Mouse (Mus musculus) lung, postnatal 0 days (tissue): Measurements from ENCODE around the gene Cldn7. TPM values are rescaled to one million over a fixed set of nuclear protein-coding genes. Genes with fewer than 3 reads are reported as not detected.

Source experiments
- ATAC-seq: fragments of 200-750 bp; cut with Nextera tagmentation; 2 replicates; pipeline ENCODE4 v1.8.0; 2017; ENCODE audit warnings: moderate library complexity
- DNase-seq: peaks from one replicate; pipeline ENCODE4 v3.0.0-alpha.2; 2016; ENCODE audit warnings: low spot score
- H3K27ac ChIP-seq: fragments of 300-500 bp; sonication (generic); 2 replicates; pipeline ENCODE4 v1.5.1; 2014; ENCODE audit warnings: antibody characterized with exemption, mild to moderate bottlenecking, low read length, mixed read lengths
- H3K27me3 ChIP-seq: fragments of 300-500 bp; sonication (generic); replicated peaks from 2 replicates; pipeline ENCODE4 v1.6.1; 2014; ENCODE audit warnings: low read length, mixed read lengths; ENCODE audit not compliant: insufficient read depth
- H3K36me3 ChIP-seq: fragments of 300-500 bp; sonication (generic); 2 replicates; pipeline ENCODE4 v1.6.1; 2014; ENCODE audit warnings: low read length, mixed read lengths; ENCODE audit not compliant: insufficient read depth
- H3K4me1 ChIP-seq: fragments of 300-500 bp; sonication (generic); 2 replicates; pipeline ENCODE4 v1.6.1; 2014; ENCODE audit warnings: antibody characterized with exemption, low read depth, low read length, mixed read lengths; ENCODE audit not compliant: insufficient read depth
- H3K4me2 ChIP-seq: fragments of 300-500 bp; sonication (generic); replicated peaks from 2 replicates; pipeline ENCODE4 v1.6.1; 2014; ENCODE audit warnings: low read depth, mild to moderate bottlenecking, low read length, moderate library complexity, mixed read lengths
- H3K4me3 ChIP-seq: fragments of 300-500 bp; sonication (generic); 2 replicates; pipeline ENCODE4 v1.5.1; 2014; ENCODE audit warnings: low read depth, low read length
- H3K9ac ChIP-seq: fragments of 300-500 bp; sonication (generic); replicated peaks from 2 replicates; pipeline ENCODE4 v1.6.1; 2014; ENCODE audit warnings: low read depth, mild to moderate bottlenecking
- H3K9me3 ChIP-seq: fragments of 300-500 bp; sonication (generic); 2 replicates; pipeline ENCODE4 v1.6.1; 2016; ENCODE audit warnings: low read length, mixed read lengths
- CTCF ChIP-seq: IDR thresholded peaks from 2 replicates; pipeline ENCODE4 v1.5.1; 2016; ENCODE audit warnings: antibody characterized with exemption, mild to moderate bottlenecking
- EP300 ChIP-seq: IDR thresholded peaks from 2 replicates; pipeline ENCODE4 v1.6.1; 2016; ENCODE audit warnings: antibody characterized with exemption, mild to moderate bottlenecking, control low read depth
- WGBS: fragments of 180-500 bp; shearing (Covaris S2); extraction: QIAGEN DNeasy Blood & Tissue Kit; methylation state at CpG from one replicate; pipeline ENCODE4 v1.1.7; 2014; 5-methylcytosine and 5-hydroxymethylcytosine counted together
- polyA plus RNA-seq: library from polyadenylated mRNA; unstranded; fragments of >200 nt; fragmentation: Nextera tagmentation; extraction: Ambion mirVana; gene quantifications from 2 replicates; pipeline ENCODE4 v1.2.1, GENCODE M21; 2015

The Cldn7 gene
- polyA plus RNA-seq, 1 experiment from 2014 or later, result 230 TPM

GRCm38 (mm10) chr11:70000396-70000898, 35.9 kb downstream of the Cldn7 start, which contains the start of gene Dvl2:
Gene Dvl2 (plus strand): TSS chr11:70000595.
- Histone ChIP-seq H3K9ac (peak within 1 kb of the TSS; percentile 59), H3K4me1 (peaks cover 16% of the 10 kb centered on the region), H3K9me3 (no peaks in the 10 kb centered on the region), H3K36me3 (0 out of 2 replicates have a peak, but pooled peaks cover 13% of the 10 kb centered on the region), H3K27ac (peak within 1 kb of the TSS; percentile 91), H3K27me3 (no peaks in the 10 kb centered on the region), H3K4me2 (peak within 1 kb of the TSS; percentile 94), H3K4me3 (peak within 1 kb of the TSS; percentile 79)
- WGBS, result under 1% methylated on average over 41 of the region's 48 CpGs
- peak; percentile 61 for ATAC-seq
- TF ChIP-seq CTCF, result no peak
- TF ChIP-seq EP300, result peak; percentile 21; the same call in 1 of the 2 replicates
- DNase-seq, result peak; percentile 99

- peaks cover 14% of the 10 kb centered on the region; the same call in 1 of the 2 replicates for H3K36me3 ChIP-seq
- 11% methylated on average over 8 of the region's 8 CpGs for WGBS
- DNase-seq, result no peak
- no peak for ATAC-seq
- peak overlapping the region; percentile 91 for H3K27ac ChIP-seq
- H3K4me1 ChIP-seq, result peaks cover 16% of the 10 kb centered on the region
- TF ChIP-seq EP300 (no peak), CTCF (no peak)
- peak overlapping the region; percentile 59 for H3K9ac ChIP-seq
- H3K9me3 ChIP-seq, result no peaks in the 10 kb centered on the region
- no peaks in the 10 kb centered on the region for H3K27me3 ChIP-seq
- H3K4me2 ChIP-seq, result peak overlapping the region; percentile 94
- H3K4me3 ChIP-seq, result peak overlapping the region; percentile 79
Measured at GRCm38 (mm10) chr11:70001159-70001558, 36.6 kb downstream of the Cldn7 start.

GRCm38 (mm10) chr11:70001865-70002264, 37.3 kb downstream of the Cldn7 start:
- peaks cover 21% of the 10 kb centered on the region; the same call in 1 of the 2 replicates for H3K36me3 ChIP-seq
- DNase-seq (peak; percentile 72), ATAC-seq (no peak)
- no peak overlapping the region for H3K9ac ChIP-seq
- TF ChIP-seq EP300 (no peak), CTCF (peak; percentile 78)
- no peak overlapping the region; the same call in 1 of the 2 replicates for H3K4me3 ChIP-seq
- no peak overlapping the region for H3K27ac ChIP-seq
- no peaks in the 10 kb centered on the region for H3K9me3 ChIP-seq
- H3K4me1 ChIP-seq, result peaks cover 16% of the 10 kb centered on the region
- no peaks in the 10 kb centered on the region for H3K27me3 ChIP-seq
- no peak overlapping the region; the same call in 1 of the 2 replicates for H3K4me2 ChIP-seq

- 85% methylated on average over 2 of the region's 2 CpGs for WGBS
- ATAC-seq, result no peak
Measured at GRCm38 (mm10) chr11:70002471-70002870, 37.9 kb downstream of the Cldn7 start.

GRCm38 (mm10) chr11:70005521-70005920, 40.9 kb downstream of the Cldn7 start:
- WGBS, result 59% methylated on average over 5 of the region's 5 CpGs
- H3K4me3 ChIP-seq, result no peak overlapping the region
- H3K9ac ChIP-seq, result no peak overlapping the region
- ATAC-seq, result peak; percentile 23; the same call in 1 of the 2 replicates
- peaks cover 43% of the 10 kb centered on the region for H3K36me3 ChIP-seq
- H3K4me2 ChIP-seq, result no peak overlapping the region
- DNase-seq, result peak; percentile 42
- peaks cover 12% of the 10 kb centered on the region for H3K4me1 ChIP-seq
- no peaks in the 10 kb centered on the region for H3K9me3 ChIP-seq
- H3K27me3 ChIP-seq, result no peaks in the 10 kb centered on the region
- no peak for TF ChIP-seq EP300
- peak; percentile 62 for TF ChIP-seq CTCF
- no peak overlapping the region for H3K27ac ChIP-seq

More at GRCm38 (mm10) chr11:70002471-70002870, 37.9 kb downstream of the Cldn7 start:
- no peak overlapping the region for H3K4me2 ChIP-seq
- no peak for DNase-seq
- H3K4me1 ChIP-seq, result peaks cover 16% of the 10 kb centered on the region
- no peaks in the 10 kb centered on the region for H3K27me3 ChIP-seq
- TF ChIP-seq CTCF (no peak), EP300 (no peak)
- H3K9ac ChIP-seq, result 0 out of 2 replicates have a peak overlapping the region, but pooled peaks have one; percentile 12
- H3K4me3 ChIP-seq, result no peak overlapping the region
- H3K27ac ChIP-seq, result no peak overlapping the region
- H3K9me3 ChIP-seq, result no peaks in the 10 kb centered on the region
- H3K36me3 ChIP-seq, result peaks cover 27% of the 10 kb centered on the region; the same call in 1 of the 2 replicates

- Histone ChIP-seq H3K27ac (no peak overlapping the region), H3K9ac (no peak overlapping the region), H3K36me3 (peaks cover 63% of the 10 kb centered on the region), H3K4me1 (peaks cover 7% of the 10 kb centered on the region), H3K9me3 (no peaks in the 10 kb centered on the region), H3K4me2 (no peak overlapping the region), H3K4me3 (no peak overlapping the region), H3K27me3 (no peaks in the 10 kb centered on the region)
- DNase-seq (no peak), ATAC-seq (no peak)
- 88% methylated on average over 6 of the region's 6 CpGs for WGBS
- TF ChIP-seq EP300 (no peak), CTCF (no peak)
Measured at GRCm38 (mm10) chr11:70010033-70010432, 45.5 kb downstream of the Cldn7 start.
